Mouse (Mus musculus) intestine, embryonic 15.5 days (tissue): Measurements from ENCODE around the gene Spin2c. TPM values are rescaled to one million over a fixed set of nuclear protein-coding genes. Genes with fewer than 3 reads are reported as not detected.

ENCODE experiments used
- ATAC-seq: fragments of 200-750 bp; cut with Nextera tagmentation; 2 replicates; pipeline ENCODE4 v1.8.0; 2017; ENCODE audit warnings: moderate TSS enrichment, moderate library complexity
- H3K27ac ChIP-seq: fragments of 300-500 bp; sonication (generic); 2 replicates; pipeline ENCODE4 v1.5.1; 2015; ENCODE audit warnings: mild to moderate bottlenecking, inconsistent platforms
- H3K27me3 ChIP-seq: fragments of 300-500 bp; sonication (generic); replicated peaks from 2 replicates; pipeline ENCODE4 v1.6.1; 2015; ENCODE audit warnings: inconsistent platforms
- H3K36me3 ChIP-seq: fragments of 300-500 bp; sonication (generic); 2 replicates; pipeline ENCODE4 v1.6.1; 2015; ENCODE audit warnings: inconsistent platforms
- H3K4me1 ChIP-seq: fragments of 300-500 bp; sonication (generic); replicated peaks from 2 replicates; pipeline ENCODE4 v1.6.1; 2015; ENCODE audit warnings: inconsistent platforms
- H3K4me2 ChIP-seq: fragments of 300-500 bp; sonication (generic); replicated peaks from 2 replicates; pipeline ENCODE4 v1.6.1; 2015; ENCODE audit warnings: mild to moderate bottlenecking, inconsistent platforms
- H3K4me3 ChIP-seq: fragments of 300-500 bp; sonication (generic); replicated peaks from 2 replicates; pipeline ENCODE4 v1.5.1; 2015; ENCODE audit warnings: inconsistent platforms
- H3K9ac ChIP-seq: fragments of 300-500 bp; sonication (generic); 2 replicates; pipeline ENCODE4 v1.6.1; 2015; ENCODE audit warnings: inconsistent platforms
- H3K9me3 ChIP-seq: fragments of 300-500 bp; sonication (generic); 2 replicates; pipeline ENCODE4 v1.6.1; 2016; ENCODE audit warnings: inconsistent platforms
- WGBS: fragments of 180-500 bp; shearing (Covaris S2); methylation state at CpG from one replicate; pipeline ENCODE4 v1.1.7; 2015; 5-methylcytosine and 5-hydroxymethylcytosine counted together
- polyA plus RNA-seq: library from polyadenylated mRNA; unstranded; fragments of >200 nt; fragmentation: Nextera tagmentation; extraction: Ambion mirVana; gene quantifications from 2 replicates; pipeline ENCODE4 v1.2.1, GENCODE M21; 2015

The Spin2c gene
- 12.8 and 13.5 TPM in 2 replicates for polyA plus RNA-seq

- H3K4me3 ChIP-seq: peak within 1 kb of the TSS; percentile 47
- no peaks in the 10 kb centered on the region for H3K9me3 ChIP-seq
- 17% methylated on average over 21 of the region's 23 CpGs for WGBS
- H3K9ac ChIP-seq: peak within 1 kb of the TSS; percentile 48
- peak; percentile 97 for ATAC-seq
- H3K36me3 ChIP-seq: no peaks in the 10 kb centered on the region
- no peaks in the 10 kb centered on the region for H3K27me3 ChIP-seq
- H3K4me2 ChIP-seq: peak within 1 kb of the TSS; percentile 61
- H3K27ac ChIP-seq: peak within 1 kb of the TSS; percentile 32; the same call in 1 of the 2 replicates
- no peaks in the 10 kb centered on the region for H3K4me1 ChIP-seq
Observed at GRCm38 (mm10) chrX:153831951-153832561, at the start of gene Spin2c. Gene Spin2c, plus strand, starts transcription at chrX:153832225.

GRCm38 (mm10) chrX:153832606-153833005 lies 581 bp downstream of the Spin2c start:
- Histone ChIP-seq H3K4me1 (no peaks in the 10 kb centered on the region), H3K4me3 (peak overlapping the region; percentile 47), H3K4me2 (peak overlapping the region; percentile 61), H3K27me3 (no peaks in the 10 kb centered on the region), H3K27ac (no peak overlapping the region), H3K9me3 (no peaks in the 10 kb centered on the region), H3K9ac (peak overlapping the region; percentile 48), H3K36me3 (no peaks in the 10 kb centered on the region)
- peak; percentile 62 for ATAC-seq
- WGBS: 22% methylated on average over 14 of the region's 14 CpGs

Other genes with a start within 250 kb of the Spin2c start
- gene Kctd12b, start 135.8 kb upstream of the Spin2c start, polyA plus RNA-seq: 5.0 and 5.1 TPM in 2 replicates
- gene Nbdy, start 108.6 kb upstream of the Spin2c start, polyA plus RNA-seq: 81.2 and 85.4 TPM in 2 replicates
- not detected in 2 replicates for gene Samt1, start 180.4 kb downstream of the Spin2c start, polyA plus RNA-seq
- not detected in 2 replicates for gene 4921511M17Rik, start 201.6 kb downstream of the Spin2c start, polyA plus RNA-seq
- gene Gm10057, start 222.8 kb downstream of the Spin2c start, polyA plus RNA-seq: not detected in 2 replicates